Mouse (Mus musculus) spleen, adult 2 months (tissue): ENCODE results near the gene Ankfn1.

ENCODE experiments used
- CTCF ChIP-seq: fragments of 200-500 bp; IDR thresholded peaks from 2 replicates; pipeline ENCODE4 v1.5.1; 2011; ENCODE audit warnings: mild to moderate bottlenecking, inconsistent platforms; ENCODE audit not compliant: insufficient read depth, insufficient read length, insufficient replicate concordance; ENCODE audit errors: extremely low read depth
- POLR2A ChIP-seq: fragments of 200-500 bp; IDR thresholded peaks from 2 replicates; pipeline ENCODE4 v1.6.1; 2011; ENCODE audit warnings: low read depth, low read length, inconsistent platforms

- TF ChIP-seq POLR2A (no peak), CTCF (no peak)
These were observed 169.4 kb downstream of the Ankfn1 start for GRCm38 (mm10) chr11:89608071-89608470.
